Mouse (Mus musculus) liver, adult (tissue): ENCODE data around the gene Mms19.

ENCODE experiments used
- GATA4 ChIP-seq: IDR thresholded peaks from 2 replicates; pipeline ENCODE4 v1.6.1; 2014; ENCODE audit warnings: mild to moderate bottlenecking, low read length; ENCODE audit not compliant: insufficient replicate concordance

Gene Mms19

GRCm38 (mm10) chr19:41981931-41982790 is 1.2 kb upstream of the Mms19 start:
- no peak for TF ChIP-seq GATA4

DNA sequence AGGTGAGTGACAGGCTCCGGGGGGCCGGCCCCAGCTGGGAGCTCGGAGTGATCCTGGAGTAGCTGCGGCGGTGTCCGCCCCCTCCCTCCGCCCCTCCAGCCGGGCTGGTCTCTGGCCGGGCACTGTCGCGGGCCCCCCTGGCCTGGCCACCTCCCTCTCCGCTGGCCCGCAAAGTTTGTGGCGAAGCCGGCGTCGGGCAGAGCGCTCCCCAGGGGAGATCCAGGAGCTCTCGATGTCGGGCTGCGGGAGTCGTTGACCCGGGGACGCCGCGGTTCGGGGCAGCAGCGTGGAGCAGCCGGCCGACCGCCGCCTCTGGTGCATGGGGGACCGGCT is 604 bp upstream of the Mms19 start, which contains the start of gene Ubtd1:
TSS of gene Ubtd1 (plus strand) at position 169 of the 333 bp plus-strand sequence.
- no peak for TF ChIP-seq GATA4

DNA sequence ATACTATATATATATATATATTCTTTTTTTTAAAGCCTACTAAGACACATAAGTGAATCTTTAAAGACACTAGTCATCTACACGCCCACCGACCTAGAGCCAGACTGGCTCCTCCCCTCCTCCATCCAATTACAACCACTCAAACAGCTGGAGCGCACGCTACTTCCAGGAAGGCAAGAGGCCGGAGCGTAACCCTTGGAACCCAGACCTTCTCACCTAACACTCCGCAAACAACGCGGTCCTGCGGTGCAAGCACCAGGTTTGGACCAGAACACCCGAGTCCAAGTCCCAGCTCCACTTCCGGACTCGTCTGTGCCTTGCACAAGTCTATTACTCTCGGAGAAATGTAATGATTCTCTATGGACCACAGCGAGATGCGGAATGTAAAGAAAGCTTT is 537 bp downstream of the Mms19 start:
- TF ChIP-seq GATA4, result no peak

GRCm38 (mm10) chr19:41973891-41974794 is 6.8 kb downstream of the Mms19 start:
- no peak for TF ChIP-seq GATA4

GRCm38 (mm10) chr19:41969618-41970017 is 11.3 kb downstream of the Mms19 start:
- TF ChIP-seq GATA4, result no peak

GRCm38 (mm10) chr19:41953574-41953973 is 27.4 kb downstream of the Mms19 start:
- TF ChIP-seq GATA4, result no peak

DNA sequence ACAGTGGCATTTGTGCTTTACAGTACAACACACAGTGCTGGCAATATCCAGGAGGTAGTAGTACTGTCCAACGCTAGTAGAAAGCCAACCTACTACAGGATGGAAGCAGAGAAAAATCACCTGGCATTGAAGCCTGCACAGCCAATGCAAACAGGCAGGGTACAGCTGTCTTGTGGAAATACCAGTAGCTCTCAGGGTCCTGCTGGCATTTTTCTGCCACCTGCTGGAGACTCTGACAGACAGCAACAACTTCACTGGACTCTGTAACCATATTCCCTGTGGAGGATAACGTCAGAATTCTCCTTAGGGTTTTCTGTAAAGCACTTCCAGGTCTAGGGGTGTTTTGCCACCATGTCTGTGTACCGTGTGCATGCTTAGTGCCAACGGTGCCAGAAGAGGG is 28.7 kb downstream of the Mms19 start:
- TF ChIP-seq GATA4, result no peak

- TF ChIP-seq GATA4, result no peak
Observed at GRCm38 (mm10) chr19:41943841-41944240, 37.1 kb downstream of the Mms19 start.

GRCm38 (mm10) chr19:41938539-41938938 is 42.4 kb downstream of the Mms19 start:
- no peak for TF ChIP-seq GATA4

GRCm38 (mm10) chr19:41935921-41936320 is 45.0 kb downstream of the Mms19 start:
- no peak for TF ChIP-seq GATA4

GRCm38 (mm10) chr19:41934124-41934523 is 46.8 kb downstream of the Mms19 start:
- TF ChIP-seq GATA4, result no peak

- no peak; the same call in 1 of the 2 replicates for TF ChIP-seq GATA4
Observed at GRCm38 (mm10) chr19:41933179-41934086, 47.5 kb downstream of the Mms19 start, which contains the start of the genes Exosc1 and Zdhhc16. Gene Exosc1 (minus strand): TSS chr19:41933423. Gene Zdhhc16 (plus strand): TSS chr19:41933480.

GRCm38 (mm10) chr19:41932686-41933085 is 48.3 kb downstream of the Mms19 start:
- TF ChIP-seq GATA4, result no peak

DNA sequence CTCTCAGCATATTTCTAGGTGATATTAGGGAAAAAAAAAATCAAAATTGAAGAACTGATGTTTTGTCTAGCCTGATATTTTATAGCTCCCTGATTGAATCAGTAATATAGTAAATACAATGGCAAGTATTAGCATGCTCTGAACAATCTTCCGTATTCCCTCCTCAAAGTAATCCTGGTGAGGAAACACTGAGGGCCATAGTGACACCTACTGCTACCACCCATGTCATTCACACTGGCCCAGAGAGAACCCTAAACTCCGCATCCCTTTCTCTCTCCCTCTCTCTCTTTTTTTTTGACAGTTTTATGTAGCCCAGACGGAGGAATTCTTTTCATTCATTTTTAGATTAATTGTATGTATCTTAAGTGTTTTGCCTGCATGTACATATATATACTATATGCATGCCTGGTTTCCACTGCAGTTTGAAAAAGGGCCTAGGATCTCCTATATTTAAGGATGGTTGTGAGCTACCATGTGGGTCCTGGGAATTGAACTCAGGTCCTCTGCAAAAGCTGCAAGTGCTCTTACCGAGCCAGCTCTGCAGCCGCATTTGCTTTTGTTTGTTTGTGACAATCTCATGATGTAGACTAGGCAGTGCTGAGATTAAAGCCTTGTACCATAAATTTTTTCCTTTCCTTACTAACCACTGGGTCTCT is 60.4 kb downstream of the Mms19 start:
- no peak for TF ChIP-seq GATA4

DNA sequence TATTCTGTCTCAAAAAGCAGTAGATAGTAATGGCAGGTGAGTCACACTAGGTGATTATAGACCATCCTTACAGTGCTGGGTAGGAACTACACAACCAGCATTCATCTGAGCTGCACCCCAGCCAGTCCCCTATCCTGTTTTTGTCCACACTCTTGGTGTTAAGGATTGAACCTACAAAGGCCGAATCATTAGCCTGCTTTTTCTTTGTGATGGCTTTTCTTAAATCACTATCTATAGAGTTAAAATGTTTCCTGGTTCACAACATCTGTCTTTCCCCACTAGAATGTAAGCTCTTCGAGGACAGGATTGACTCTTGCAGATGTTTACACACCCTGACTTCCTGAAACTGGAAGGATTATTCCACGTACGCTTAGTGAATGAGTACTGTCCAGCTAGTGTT is 61.5 kb downstream of the Mms19 start:
- TF ChIP-seq GATA4, result no peak

DNA sequence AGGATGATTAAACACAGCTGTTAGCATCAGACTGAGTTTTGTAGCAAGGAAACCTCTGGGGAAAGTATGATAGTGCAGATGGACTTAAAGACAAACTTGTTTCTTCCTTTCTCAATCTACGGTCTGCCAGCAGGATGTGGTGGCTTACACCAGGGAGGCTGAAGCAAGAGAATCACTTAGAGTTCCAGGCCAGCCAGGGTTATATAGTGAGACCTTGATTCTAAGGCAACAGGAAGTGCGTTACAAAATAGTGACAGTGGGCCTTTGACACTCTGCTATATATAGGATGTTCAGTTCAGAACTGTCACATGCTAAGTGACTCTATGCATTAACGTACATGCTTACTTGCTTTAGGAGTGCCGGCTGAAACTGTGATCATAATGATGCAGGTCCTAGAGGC is 64.1 kb downstream of the Mms19 start:
- no peak for TF ChIP-seq GATA4
